Mouse (Mus musculus) kidney, adult 18-20 months (tissue): ENCODE data around the gene Pabpc6.

Experiments
- DNase-seq: peaks from one replicate; pipeline ENCODE4 v3.0.0; 2021

Pabpc6 gene

GRCm38 (mm10) chr17:9669283-9669905 lies at the start of gene Pabpc6:
Pabpc6 (minus strand) TSS chr17:9669717.
- DNase-seq, result no peak

DNA sequence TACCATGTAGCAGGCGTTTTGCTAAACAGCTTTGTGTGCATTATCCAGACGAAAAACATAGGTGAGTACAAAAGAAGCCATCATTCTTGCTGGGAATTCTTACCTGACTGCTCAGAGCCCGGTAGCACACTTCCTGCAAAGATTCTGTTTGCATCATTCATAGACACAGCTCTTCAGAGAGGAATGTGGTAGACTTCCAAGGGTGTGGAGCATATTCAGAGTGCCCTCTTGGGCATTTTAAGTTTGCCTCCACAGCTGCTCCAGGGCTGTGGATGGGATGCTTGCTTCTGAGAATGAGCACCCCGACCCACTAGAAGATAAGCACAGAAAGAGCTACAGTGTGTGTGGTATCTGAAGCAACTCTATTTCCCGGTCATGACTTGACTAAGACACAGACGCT lies 41.4 kb upstream of the Pabpc6 start:
- DNase-seq, result no peak

DNA sequence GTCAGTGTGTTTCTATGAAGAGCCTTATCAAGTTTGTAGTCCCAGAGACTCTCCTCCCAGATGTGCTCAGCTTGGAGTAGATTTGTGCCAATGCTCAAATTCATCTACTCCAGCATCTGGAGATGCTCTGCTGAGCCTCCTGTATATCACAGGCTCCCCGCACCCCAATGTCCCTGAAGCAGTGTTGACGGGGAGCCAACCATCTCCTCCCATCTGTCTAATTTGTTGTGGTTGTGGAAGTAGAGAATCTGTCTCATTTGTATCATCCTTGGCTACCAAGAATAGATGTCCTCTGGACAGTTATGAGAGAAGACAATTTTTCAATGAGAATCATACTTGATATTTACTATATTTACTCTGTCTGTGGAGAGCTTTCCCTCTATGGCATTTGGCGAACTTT lies 39.4 kb upstream of the Pabpc6 start:
- DNase-seq, result no peak

GRCm38 (mm10) chr17:9707356-9707755 lies 37.8 kb upstream of the Pabpc6 start:
- no peak for DNase-seq

DNA sequence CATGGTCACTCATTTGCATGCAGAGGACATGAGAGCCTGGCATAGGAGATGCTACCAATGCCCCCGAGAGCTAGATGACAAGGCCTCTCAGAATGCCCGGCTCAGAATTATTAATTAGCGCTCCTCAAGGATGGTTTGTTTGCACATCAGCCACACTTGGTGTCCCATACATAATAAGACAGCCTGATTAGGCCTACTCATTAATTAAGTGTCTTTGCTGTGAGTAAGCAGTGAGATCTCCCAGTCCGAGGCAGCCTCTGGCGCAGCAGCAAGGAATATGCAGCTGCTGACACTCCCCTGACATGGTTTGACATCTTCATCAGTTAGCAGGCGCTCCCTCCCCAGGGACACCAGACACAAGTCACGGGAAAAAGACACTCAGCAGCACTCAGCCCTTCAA lies 28.2 kb upstream of the Pabpc6 start:
- no peak for DNase-seq

DNA sequence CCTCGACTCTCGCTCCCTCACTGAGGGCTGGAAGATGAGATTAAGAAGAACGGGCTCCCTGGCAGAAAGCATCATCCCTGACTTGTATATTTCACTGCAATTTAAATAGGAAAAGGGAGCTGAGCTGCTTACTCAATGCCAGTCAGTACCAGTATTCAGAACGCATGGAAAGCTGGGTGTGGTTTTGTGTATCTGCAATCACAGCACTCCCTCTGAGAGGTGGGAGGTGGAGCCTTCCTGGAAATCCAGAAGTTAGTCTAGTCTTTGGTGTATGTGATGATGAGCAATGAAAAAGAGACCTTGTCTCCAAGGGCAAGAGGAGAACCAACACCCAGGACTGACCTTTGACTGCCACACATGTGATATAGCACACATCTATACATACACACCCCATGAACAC lies 21.7 kb upstream of the Pabpc6 start:
- DNase-seq, result no peak

DNA sequence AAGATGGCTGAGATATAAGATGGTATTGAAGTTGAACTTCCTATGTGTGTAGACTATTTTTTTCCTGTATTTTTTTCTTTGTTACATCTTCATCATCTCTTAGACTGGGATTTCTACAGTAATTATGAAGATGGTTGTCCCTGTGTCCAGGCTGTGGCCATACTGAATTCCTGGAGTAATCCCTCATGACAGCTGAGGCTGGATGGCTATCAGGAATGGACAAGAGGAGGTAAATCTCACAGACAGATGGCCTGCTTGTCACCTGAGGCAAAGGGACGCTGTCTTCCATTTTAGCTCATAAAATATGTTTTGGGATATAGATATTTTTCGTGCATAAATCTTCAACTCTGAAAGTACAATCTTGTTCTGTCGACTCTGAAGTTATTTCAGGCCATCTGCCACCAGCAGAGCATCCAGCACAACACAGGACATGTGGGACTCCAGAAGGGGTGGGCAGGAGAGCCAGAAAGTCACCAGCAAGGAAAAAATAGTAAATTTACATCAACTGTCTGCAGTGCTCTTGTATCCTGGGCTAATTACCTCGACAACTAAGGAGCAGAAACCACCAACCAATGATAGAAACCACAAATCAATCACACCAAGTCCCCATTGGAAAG lies 14.1 kb upstream of the Pabpc6 start:
- no peak for DNase-seq

DNA sequence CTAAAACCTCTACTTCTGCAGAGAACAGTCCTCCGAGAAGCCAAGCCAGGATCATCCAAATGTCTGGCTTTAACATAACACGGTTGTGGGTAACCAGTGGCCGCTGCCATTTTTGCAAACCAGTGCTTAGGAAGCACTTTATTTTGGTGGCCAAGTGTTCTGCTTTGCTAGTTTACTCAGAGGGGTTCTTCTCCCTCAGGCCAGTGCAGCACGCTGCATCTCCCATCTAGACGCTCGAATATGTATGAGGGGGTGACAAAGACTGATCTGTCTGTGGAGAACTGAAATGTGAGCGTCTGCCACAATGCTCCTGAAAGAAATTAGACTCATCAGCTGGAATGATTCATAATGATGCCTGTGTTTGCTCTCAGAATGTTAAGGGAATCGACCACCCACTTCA lies 11.2 kb upstream of the Pabpc6 start:
- no peak for DNase-seq

DNA sequence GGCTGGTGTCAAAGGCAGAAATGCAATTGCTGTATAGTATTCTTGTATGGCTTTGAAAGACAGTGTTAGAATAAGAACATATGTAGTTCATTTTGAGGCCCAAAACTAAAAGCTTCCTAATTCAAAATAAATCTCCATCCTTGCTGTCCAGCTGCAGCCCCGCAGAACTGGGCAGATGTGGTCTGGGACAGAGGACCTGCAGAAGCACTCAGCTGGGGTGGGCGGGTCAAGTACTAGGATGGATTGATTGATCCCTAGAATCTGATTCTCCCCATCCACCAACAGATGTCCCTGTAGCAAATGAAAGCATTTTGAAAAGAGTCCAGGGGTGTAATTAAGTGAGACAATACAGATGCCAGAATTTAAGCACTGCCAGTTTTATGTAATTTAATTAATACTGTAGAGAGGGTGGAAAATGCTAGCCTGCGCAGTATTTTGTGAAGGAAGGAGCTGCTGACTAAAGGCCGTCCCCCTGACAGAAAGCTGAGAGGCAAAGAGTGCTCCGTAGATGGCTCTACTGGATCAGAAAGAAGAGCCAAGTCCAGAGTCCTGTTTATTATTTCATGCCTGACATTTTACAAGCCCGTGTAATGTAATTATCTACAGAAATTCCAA lies 5.8 kb upstream of the Pabpc6 start:
- no peak for DNase-seq

GRCm38 (mm10) chr17:9667955-9668354 lies 1.6 kb downstream of the Pabpc6 start:
- no peak for DNase-seq

GRCm38 (mm10) chr17:9658651-9659050 lies 10.9 kb downstream of the Pabpc6 start:
- no peak for DNase-seq

DNA sequence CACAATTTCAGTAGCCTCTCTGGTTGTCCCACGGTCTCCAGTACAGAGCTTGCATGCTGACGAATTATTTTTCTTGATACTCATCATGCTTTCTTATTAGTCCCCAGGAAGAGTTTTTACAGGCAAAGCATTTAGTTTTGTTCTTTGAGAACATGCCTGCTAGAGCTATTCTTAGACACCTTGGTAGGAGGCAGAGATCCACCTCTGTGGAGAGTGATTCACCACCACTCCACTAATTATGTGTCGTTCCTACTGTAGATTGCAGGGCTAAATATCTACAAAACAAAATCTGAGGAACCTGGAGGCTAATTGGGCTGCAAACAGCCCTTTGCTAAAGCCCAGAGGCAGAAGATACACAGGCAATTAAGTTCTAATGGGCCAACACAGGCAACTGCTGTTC lies 15.4 kb downstream of the Pabpc6 start:
- DNase-seq, result no peak

- no peak for DNase-seq
Measured at GRCm38 (mm10) chr17:9647644-9648043, 21.9 kb downstream of the Pabpc6 start.

GRCm38 (mm10) chr17:9643657-9644180 lies 25.8 kb downstream of the Pabpc6 start:
- DNase-seq, result no peak

- no peak for DNase-seq
Measured at GRCm38 (mm10) chr17:9637011-9637410, 32.5 kb downstream of the Pabpc6 start.

DNA sequence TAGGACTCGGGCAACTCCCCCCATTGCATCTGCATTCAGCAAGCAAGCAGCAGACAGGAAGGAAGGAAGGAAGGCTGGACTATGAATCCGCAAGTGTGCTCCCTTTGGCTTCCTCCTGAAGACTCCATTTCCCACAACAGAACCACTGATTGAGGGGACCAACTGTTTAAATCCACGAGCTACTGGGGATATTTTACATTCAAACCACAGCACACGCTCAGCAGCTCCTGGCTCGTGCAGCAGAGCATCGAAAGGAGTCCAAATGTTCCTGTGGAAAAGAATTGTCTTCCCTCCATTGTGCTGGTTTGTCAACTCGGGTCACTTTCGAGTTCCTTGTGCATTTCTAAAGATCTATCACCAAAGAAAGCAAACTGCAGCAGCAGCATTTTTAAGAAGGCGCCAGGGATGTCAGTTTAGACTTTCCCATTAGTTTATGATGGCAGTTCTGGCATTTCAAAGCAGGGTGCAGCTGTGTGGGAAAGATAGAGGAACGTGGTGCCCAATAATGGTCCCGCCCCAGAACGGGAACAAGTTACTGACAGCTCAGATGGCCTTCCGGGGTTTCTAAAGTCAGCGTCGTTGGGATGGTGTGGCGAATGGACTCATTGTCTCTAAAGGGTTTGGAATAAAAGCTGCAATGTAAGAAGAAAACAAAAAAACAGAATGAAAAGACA lies 36.8 kb downstream of the Pabpc6 start:
- DNase-seq, result no peak

- DNase-seq, result no peak
Measured at GRCm38 (mm10) chr17:9632140-9632539, 37.4 kb downstream of the Pabpc6 start.

DNA sequence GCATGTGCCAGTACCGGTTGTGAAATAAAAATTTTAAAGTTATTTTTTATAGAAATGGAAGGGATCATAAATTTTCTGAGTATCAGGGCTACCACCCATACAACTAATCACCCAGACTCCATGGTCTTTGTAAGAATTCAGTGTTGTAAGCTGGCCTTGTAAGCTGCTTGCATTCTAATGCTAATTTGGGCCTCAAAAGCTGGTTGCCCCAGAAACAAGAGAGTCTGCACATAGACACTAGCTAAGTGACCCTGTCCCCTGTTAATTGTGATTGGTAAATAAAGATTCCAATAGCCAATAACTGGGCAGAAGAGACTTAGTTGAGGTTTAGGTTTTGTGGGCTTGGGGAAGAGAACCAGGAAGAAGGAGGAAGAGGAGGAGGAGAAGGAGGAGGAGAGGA lies 38.4 kb downstream of the Pabpc6 start:
- DNase-seq, result no peak

GRCm38 (mm10) chr17:9627011-9627410 lies 42.5 kb downstream of the Pabpc6 start:
- DNase-seq, result no peak
